Mouse (Mus musculus): ENCODE results near the gene Kifc5b. TPM values are rescaled to one million over a fixed set of nuclear protein-coding genes. Genes with fewer than 3 reads are reported as not detected.
A peak's percentile ranks its signal among the peaks of the same experiment; 100 is the strongest.

Gene Kifc5b
- polyA plus RNA-seq (2015; fragmentation: Nextera tagmentation; extraction: Ambion mirVana): 5.1 and 6.5 TPM in 2 replicates

DNA sequence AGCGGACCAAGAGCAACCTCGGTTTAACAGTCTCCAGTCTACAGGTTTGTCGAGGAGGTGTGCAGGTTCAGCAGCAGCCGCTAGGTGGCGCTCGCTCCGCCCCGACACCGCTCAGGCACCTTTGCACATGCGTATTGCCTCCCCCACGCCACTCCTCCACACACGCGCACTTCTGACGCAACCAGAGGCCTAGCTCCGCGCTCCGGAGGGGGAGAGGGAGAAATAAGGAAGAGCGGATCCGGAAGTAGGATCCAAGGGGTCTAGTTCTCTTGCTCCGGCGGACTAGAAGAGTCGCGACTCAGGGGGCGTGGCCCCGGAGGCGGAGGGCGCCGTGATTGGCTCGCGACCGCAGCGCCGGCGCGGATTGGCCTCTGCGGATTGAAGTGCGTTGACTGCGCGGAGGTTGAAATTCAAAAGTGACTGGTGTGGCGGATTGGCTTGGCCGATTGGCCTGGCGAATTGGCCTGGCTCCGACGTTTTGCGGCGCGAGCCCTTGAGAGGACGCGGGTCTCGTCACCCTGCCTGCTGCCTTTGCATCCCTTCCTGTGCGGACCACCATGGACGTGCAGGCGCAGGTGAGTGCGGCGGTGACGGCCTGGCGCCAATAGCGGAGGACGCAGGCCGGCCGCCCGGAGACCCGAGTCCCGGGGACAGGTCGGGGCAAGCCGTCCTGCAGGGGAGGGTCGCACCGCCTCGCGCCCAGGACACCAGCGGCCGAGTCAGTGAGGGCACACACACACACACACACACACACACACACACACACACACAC is at the start of gene Kifc5b:
TSS of gene Kifc5b (plus strand) at position 381 of the 772 bp plus-strand sequence.
- Histone ChIP-seq H3K4me3 (replicated peaks) (peak within 1 kb of the TSS; percentile 77), H3K27me3 (replicated peaks) (no peaks in the 10 kb centered on the region), H3K4me1 (replicated peaks) (peaks cover 3% of the 10 kb centered on the region), H3K9ac (peak within 1 kb of the TSS; percentile 73), H3K4me2 (replicated peaks) (peak within 1 kb of the TSS; percentile 62), H3K36me3 (0 out of 2 replicates have a peak, but pooled peaks cover 3% of the 10 kb centered on the region), H3K9me3 (no peaks in the 10 kb centered on the region), H3K27ac (peak within 1 kb of the TSS; percentile 73)
- ATAC-seq: peak; percentile 99
- under 1% methylated on average over 65 of the region's 72 CpGs for WGBS

DNA sequence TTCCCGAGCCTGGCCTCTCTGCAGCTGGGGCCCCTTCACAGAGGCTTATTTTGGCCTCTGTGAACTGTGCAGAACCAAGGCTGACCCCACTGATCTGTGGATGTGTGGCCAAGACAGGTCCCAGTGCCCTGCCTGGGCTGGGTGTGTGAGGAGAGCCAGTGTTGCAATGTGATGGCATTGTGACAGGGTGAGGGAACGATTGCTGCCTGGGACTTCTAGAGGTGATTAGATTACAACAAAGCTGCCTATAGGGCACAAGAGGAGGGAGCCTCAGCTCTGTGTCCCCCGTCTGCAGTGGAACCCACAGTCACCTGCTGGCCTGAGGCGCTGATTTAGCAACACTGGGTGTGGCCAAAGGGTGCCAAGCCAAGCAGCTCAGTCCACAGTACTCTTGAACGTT is 48.1 kb upstream of the Kifc5b start:
- 0 out of 2 replicates have a peak, but pooled peaks cover 3% of the 10 kb centered on the region for H3K27me3 ChIP-seq (replicated peaks)
- WGBS: 27% methylated on average over 5 of the region's 5 CpGs
- no peak overlapping the region for H3K27ac ChIP-seq
- H3K4me1 ChIP-seq (replicated peaks): 0 out of 2 replicates have a peak, but pooled peaks cover 3% of the 10 kb centered on the region
- no peak overlapping the region for H3K4me2 ChIP-seq (replicated peaks)
- H3K4me3 ChIP-seq (replicated peaks): no peak overlapping the region
- peak; percentile 51 for ATAC-seq
- H3K9me3 ChIP-seq: no peaks in the 10 kb centered on the region
- no peak overlapping the region for H3K9ac ChIP-seq
- H3K36me3 ChIP-seq: no peaks in the 10 kb centered on the region

DNA sequence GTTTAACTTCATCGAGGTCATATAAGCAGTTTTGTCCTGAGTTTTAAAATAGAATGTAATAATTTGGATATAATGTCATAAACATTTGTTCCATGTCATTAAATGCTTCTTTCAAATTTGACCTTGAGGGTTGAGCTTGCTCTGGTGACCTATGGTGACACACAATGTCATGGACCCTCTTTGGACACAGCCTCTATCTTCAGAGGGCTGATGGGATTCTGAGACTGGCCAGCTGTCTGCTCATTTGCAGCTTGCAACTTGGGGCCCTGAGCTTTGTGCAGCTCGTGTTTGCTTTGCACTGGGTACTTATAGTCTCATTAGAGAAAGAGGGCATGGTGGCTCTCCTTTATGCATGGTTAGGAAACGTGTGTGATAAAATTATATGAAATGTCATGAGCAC is 44.0 kb upstream of the Kifc5b start:
- 71% methylated on average over 3 of the region's 3 CpGs for WGBS
- Histone ChIP-seq H3K9ac (no peak overlapping the region), H3K27me3 (replicated peaks) (no peaks in the 10 kb centered on the region), H3K27ac (no peak overlapping the region), H3K4me2 (replicated peaks) (no peak overlapping the region), H3K4me1 (replicated peaks) (0 out of 2 replicates have a peak, but pooled peaks cover 3% of the 10 kb centered on the region), H3K4me3 (replicated peaks) (no peak overlapping the region), H3K36me3 (no peaks in the 10 kb centered on the region), H3K9me3 (no peaks in the 10 kb centered on the region)
- ATAC-seq: no peak

DNA sequence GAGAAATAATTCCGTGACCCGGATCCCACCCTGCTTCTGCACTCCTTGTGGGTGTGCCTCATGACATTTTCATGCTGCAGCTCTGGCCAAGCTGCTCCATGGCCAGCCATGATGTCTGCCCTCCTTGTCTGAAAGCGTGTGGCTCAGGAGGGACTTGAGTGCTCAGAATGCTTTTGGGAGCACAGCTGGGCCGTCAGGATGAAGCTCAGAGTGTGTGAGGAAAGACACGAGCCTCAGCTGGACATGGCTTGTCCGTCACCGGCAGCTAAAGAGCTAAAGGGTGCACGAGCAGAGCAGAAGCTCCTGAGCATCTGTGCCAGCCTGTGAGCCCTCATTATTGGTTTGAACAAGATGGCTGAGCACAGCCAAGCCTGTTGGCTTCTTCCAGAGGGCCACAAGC is 43.4 kb upstream of the Kifc5b start:
- Histone ChIP-seq H3K4me1 (replicated peaks) (0 out of 2 replicates have a peak, but pooled peaks cover 3% of the 10 kb centered on the region), H3K4me3 (replicated peaks) (no peak overlapping the region), H3K27me3 (replicated peaks) (no peaks in the 10 kb centered on the region), H3K36me3 (no peaks in the 10 kb centered on the region), H3K27ac (no peak overlapping the region), H3K9ac (no peak overlapping the region), H3K4me2 (replicated peaks) (no peak overlapping the region), H3K9me3 (no peaks in the 10 kb centered on the region)
- 70% methylated on average over 8 of the region's 8 CpGs for WGBS
- no peak for ATAC-seq

DNA sequence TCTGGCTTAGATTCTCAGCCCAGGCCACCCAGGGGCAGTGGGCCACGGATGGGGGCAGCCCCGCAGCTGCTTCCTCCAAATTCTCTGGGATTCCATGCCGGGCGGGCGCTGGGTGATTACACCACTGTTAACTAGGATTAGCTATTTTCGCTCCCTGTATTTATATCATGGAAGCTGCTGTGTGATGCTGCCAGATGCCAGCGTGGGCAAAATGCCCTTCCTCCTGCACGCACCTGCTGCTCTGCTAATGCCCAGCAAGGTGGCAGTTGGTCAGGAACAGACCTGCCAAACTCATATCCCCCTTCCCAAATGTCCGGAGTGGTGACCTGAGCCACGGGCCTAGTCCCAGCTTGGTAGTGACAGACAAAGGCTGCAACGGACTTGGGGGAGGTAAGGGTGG is 42.3 kb upstream of the Kifc5b start:
- no peak overlapping the region for H3K4me3 ChIP-seq (replicated peaks)
- no peaks in the 10 kb centered on the region for H3K9me3 ChIP-seq
- WGBS: 78% methylated on average over 11 of the region's 11 CpGs
- no peak overlapping the region for H3K27ac ChIP-seq
- H3K4me2 ChIP-seq (replicated peaks): no peak overlapping the region
- H3K4me1 ChIP-seq (replicated peaks): no peaks in the 10 kb centered on the region
- H3K9ac ChIP-seq: no peak overlapping the region
- no peaks in the 10 kb centered on the region for H3K36me3 ChIP-seq
- H3K27me3 ChIP-seq (replicated peaks): no peaks in the 10 kb centered on the region
- no peak for ATAC-seq

DNA sequence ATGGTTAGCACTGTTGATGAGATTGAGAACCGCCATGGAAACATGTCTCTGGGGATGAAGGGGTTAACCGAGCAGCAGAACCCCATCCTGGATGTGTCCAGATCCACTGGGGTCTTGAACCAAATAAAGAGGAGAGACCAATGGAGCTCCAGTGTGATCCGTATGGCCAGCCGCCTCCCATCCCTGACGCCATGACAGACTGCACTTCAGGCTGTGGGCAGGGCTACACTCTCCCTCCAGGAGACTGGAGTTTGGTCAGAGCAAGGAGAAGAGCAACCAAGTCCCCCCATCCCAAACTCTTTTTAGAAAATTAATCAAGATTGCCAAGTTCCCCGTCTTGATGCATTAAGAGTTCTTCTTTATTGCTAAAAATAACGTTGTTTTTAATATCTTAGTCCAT is 39.0 kb upstream of the Kifc5b start:
- Histone ChIP-seq H3K9ac (no peak overlapping the region), H3K27ac (no peak overlapping the region), H3K4me2 (replicated peaks) (no peak overlapping the region), H3K4me1 (replicated peaks) (no peaks in the 10 kb centered on the region), H3K36me3 (no peaks in the 10 kb centered on the region), H3K27me3 (replicated peaks) (no peaks in the 10 kb centered on the region), H3K4me3 (replicated peaks) (no peak overlapping the region), H3K9me3 (no peaks in the 10 kb centered on the region)
- 80% methylated on average over 7 of the region's 7 CpGs for WGBS
- no peak for ATAC-seq

DNA sequence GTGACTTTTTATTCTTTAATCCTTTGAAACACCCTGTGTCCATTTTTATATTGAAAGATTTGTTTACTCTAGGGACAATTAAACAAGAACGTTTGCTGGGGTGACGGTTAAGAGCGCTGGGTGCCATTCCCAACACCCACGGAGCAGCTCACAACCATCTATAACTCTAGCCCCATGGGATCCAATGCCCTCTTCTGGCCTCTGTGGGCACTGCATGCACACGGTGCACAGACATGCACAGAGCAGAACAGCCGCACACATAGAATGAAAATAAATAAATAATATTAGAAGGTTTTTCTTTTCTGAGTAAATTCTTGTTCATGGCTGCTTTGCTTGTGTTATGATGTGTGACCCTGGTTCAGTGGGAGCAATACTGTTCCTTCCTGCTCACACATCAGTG is 37.7 kb upstream of the Kifc5b start:
- 0 out of 2 replicates have a peak, but pooled peaks cover 5% of the 10 kb centered on the region for H3K4me1 ChIP-seq (replicated peaks)
- no peak overlapping the region for H3K27ac ChIP-seq
- H3K4me3 ChIP-seq (replicated peaks): no peak overlapping the region
- no peaks in the 10 kb centered on the region for H3K36me3 ChIP-seq
- WGBS: 85% methylated on average over 6 of the region's 6 CpGs
- ATAC-seq: no peak
- no peaks in the 10 kb centered on the region for H3K27me3 ChIP-seq (replicated peaks)
- H3K9ac ChIP-seq: no peak overlapping the region
- no peak overlapping the region for H3K4me2 ChIP-seq (replicated peaks)
- H3K9me3 ChIP-seq: no peaks in the 10 kb centered on the region

DNA sequence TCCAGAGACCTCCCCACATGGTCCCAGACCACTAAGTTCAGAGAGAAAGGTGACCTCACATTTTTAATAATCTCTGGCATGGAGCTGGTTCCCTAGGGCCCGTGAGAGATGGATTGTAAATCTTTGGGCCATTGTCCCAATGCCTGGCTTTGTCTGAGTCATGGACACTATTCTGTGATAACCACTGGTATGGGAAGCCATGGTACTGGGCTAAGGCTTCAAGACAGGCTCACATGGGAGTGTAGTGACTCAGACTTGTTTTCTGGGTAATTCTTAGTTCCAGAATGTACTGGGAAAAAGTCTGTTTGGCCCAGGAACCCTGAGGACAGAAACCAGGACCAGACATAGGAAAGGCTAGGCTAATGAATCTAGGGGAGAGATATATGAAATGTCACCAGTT is 34.2 kb upstream of the Kifc5b start:
- Histone ChIP-seq H3K4me1 (replicated peaks) (peaks cover 16% of the 10 kb centered on the region), H3K36me3 (no peaks in the 10 kb centered on the region), H3K27ac (no peak overlapping the region), H3K4me3 (replicated peaks) (no peak overlapping the region), H3K9ac (no peak overlapping the region), H3K9me3 (no peaks in the 10 kb centered on the region), H3K4me2 (replicated peaks) (no peak overlapping the region), H3K27me3 (replicated peaks) (no peaks in the 10 kb centered on the region; the same call in 1 of the 2 replicates)
- ATAC-seq: no peak
- 79% methylated on average over 1 of the region's 1 CpGs for WGBS

DNA sequence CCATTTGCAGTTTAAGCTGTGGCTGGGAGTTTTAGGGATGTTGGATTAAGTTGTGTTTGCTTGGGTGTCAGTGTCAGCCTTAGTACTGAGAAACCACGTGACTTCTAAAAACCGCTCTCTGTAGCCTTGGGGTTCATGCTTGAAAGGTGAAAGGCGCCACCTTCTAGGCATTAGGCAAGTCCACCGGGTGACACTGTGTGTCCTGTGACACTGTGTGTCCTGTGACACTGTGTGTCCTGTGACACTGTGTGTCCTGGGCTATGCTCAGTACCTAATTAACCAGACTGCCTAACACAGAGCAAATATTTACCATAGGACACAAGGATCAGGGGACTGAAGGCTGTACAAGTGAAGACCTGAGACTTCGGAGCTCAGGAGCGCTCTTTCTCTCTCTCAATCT is 33.3 kb upstream of the Kifc5b start:
- Histone ChIP-seq H3K36me3 (no peaks in the 10 kb centered on the region), H3K4me2 (replicated peaks) (no peak overlapping the region), H3K27ac (no peak overlapping the region), H3K27me3 (replicated peaks) (no peaks in the 10 kb centered on the region; the same call in 1 of the 2 replicates), H3K9me3 (no peaks in the 10 kb centered on the region), H3K9ac (no peak overlapping the region), H3K4me3 (replicated peaks) (no peak overlapping the region), H3K4me1 (replicated peaks) (peaks cover 16% of the 10 kb centered on the region)
- 69% methylated on average over 6 of the region's 6 CpGs for WGBS
- no peak for ATAC-seq

DNA sequence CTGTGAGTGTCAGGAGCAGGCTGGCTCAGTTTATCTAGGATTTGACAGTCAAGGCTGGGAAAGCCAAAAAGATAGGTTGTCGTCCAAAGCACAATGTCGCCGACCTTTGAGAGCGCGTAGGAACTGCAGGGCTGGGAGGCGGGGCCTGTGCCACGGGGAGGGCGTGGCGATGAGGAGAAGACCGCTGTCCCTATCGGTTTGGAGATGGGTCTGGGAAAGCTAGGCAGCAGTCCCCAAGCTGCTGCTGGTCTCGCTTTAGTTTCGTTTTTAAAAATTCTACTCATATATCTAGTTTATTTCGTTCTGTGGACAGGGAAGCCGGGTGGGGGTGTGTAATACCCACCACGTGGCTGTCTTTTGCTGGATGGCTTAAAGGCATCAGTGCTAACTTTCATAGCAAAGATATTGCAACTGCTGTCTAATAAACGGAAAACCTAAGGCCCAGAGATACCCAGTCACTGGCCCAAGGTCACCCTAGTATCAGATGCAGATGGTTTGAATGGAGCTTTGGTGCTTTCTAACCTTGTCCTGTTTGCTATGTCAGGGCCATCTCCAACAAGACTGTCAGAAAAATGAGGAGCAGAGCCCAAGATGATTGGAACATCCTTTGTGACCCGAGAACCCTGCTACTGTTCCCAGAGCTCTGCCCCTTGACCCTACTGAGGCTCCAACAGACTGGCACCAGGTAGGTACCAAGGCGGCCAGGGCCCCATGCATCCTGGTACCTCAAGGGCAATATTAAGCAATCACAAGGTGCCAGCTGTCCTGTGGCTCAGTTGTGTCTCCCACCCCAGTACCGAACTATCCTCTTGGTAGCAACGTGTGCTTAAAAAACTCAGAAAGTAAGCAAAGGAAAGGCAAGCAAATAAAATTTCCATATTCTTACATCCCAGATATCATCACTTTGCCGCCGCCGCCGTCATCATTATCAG is 31.6 kb upstream of the Kifc5b start:
- 18% methylated on average over 25 of the region's 25 CpGs for WGBS
- H3K4me1 ChIP-seq (replicated peaks): peaks cover 16% of the 10 kb centered on the region
- H3K4me3 ChIP-seq (replicated peaks): peak overlapping the region; percentile 38
- no peaks in the 10 kb centered on the region; the same call in 1 of the 2 replicates for H3K27me3 ChIP-seq (replicated peaks)
- ATAC-seq: peak; percentile 85
- H3K9me3 ChIP-seq: no peaks in the 10 kb centered on the region
- peak overlapping the region; percentile 38; the same call in 1 of the 2 replicates for H3K9ac ChIP-seq
- peak overlapping the region; percentile 68 for H3K4me2 ChIP-seq (replicated peaks)
- no peak overlapping the region for H3K27ac ChIP-seq
- H3K36me3 ChIP-seq: no peaks in the 10 kb centered on the region

DNA sequence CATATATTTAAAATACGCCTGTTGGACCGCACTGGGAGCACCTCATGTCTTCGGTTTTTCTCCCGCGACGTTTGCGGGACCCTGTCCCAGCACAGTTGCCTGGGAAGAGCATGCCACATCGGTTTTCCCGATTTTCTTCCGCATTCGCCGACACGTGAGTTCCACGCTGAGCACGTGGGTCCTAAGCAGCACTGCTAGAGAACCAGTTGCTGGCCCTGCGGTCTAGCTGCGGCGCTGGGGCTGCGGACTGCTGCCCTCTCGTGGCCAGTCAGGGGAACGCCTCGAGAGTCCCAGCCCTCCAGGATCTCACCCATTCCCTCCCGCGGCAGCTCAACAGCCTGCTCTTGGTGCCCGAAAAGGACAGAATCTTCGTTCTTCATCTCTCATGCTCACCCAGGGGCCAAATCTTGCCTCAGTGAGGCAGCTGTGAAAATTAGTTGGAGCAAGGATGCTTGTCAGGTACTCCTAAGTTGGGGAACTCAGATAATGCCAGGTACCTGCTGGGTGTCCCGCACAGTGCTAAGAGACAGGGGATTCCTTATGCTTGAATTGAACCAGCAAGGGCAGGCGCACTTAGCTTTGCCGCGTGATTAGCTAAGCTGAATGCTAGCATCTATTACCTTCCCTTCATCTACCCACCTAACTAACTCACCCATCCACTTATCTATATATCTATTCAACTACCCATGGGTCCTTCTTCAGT is 30.7 kb upstream of the Kifc5b start:
- no peak overlapping the region for H3K27ac ChIP-seq
- WGBS: 9% methylated on average over 30 of the region's 30 CpGs
- no peak overlapping the region for H3K9ac ChIP-seq

DNA sequence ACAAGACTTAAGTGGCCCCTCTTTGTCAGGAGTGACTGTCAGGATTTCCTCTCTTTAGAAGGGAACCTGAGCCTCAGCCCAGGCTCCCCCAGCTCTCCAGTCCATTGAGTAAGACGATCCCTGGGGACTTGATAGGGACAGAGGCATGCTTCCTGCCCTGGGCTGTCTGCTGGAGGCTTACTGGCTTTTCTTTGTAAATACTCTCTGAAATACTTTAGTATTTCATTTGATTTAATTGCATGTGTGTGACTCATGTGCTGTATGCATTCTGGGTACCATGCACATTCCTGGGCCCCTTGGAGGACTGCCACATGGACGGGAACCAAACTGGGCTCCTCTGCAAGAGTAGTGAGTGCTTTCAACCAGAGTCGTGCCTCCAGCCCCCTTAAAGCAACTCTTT is 29.0 kb upstream of the Kifc5b start:
- Histone ChIP-seq H3K27ac (no peak overlapping the region), H3K36me3 (no peaks in the 10 kb centered on the region), H3K4me1 (replicated peaks) (peaks cover 19% of the 10 kb centered on the region), H3K9me3 (no peaks in the 10 kb centered on the region), H3K4me3 (replicated peaks) (no peak overlapping the region), H3K27me3 (replicated peaks) (no peaks in the 10 kb centered on the region; the same call in 1 of the 2 replicates), H3K4me2 (replicated peaks) (no peak overlapping the region), H3K9ac (no peak overlapping the region)
- no peak for ATAC-seq
- WGBS: 26% methylated on average over 3 of the region's 3 CpGs

More for the DNA sequence above, 30.7 kb upstream of the Kifc5b start:
- peak; percentile 85 for ATAC-seq
- Histone ChIP-seq H3K9me3 (no peaks in the 10 kb centered on the region), H3K27me3 (replicated peaks) (no peaks in the 10 kb centered on the region; the same call in 1 of the 2 replicates), H3K4me3 (replicated peaks) (peak overlapping the region; percentile 38), H3K4me1 (replicated peaks) (peaks cover 16% of the 10 kb centered on the region), H3K4me2 (replicated peaks) (peak overlapping the region; percentile 68), H3K36me3 (no peaks in the 10 kb centered on the region)

Measured in intestine, embryonic 15.5 days (tissue).